Mouse (Mus musculus) kidney, adult 2 months (tissue): ENCODE measurements around the gene Wwox.

ENCODE experiments used
- CTCF ChIP-seq: fragments of 200-500 bp; conservative IDR thresholded peaks from 2 replicates; pipeline ENCODE4 v1.5.1; 2011; ENCODE audit warnings: low read depth, mild to moderate bottlenecking, control low read depth, low read length, moderate library complexity, mixed read lengths; ENCODE audit not compliant: insufficient read depth, insufficient read length
- POLR2A ChIP-seq: fragments of 200-500 bp; IDR thresholded peaks from one replicate; pipeline ENCODE4 v1.6.1; 2011; ENCODE audit warnings: low read depth, low read length, control low read depth

DNA sequence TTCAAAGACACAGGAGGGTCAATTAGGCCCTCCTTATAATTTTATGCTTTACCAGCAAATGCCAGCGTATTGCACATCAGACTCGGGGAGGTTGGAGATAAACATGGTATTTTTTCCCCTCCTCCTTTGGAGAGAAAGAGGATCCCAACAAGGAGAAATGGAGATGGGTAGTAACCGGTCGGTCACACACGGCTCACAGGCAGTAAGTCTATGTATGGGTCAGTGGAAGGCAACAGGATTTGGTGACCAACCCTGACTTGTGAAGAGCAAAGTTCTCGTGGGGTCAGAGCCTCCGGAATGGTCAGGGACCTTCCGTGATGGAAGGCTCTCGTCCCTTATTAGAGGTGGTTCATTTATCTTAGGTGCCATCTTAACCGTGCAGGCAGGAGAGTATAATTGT, 374.4 kb downstream of the Wwox start:
- TF ChIP-seq CTCF (no peak), POLR2A (no peak)
